Mouse (Mus musculus) lung, postnatal 0 days (tissue): ENCODE data around the gene Dclk2. TPM values are rescaled to one million over a fixed set of nuclear protein-coding genes. Genes with fewer than 3 reads are reported as not detected.

Experiments used
- ATAC-seq: fragments of 200-750 bp; cut with Nextera tagmentation; 2 replicates; pipeline ENCODE4 v1.8.0; 2017; ENCODE audit warnings: moderate library complexity
- DNase-seq: peaks from one replicate; pipeline ENCODE4 v3.0.0-alpha.2; 2016; ENCODE audit warnings: low spot score
- H3K27ac ChIP-seq: fragments of 300-500 bp; sonication (generic); 2 replicates; pipeline ENCODE4 v1.5.1; 2014; ENCODE audit warnings: antibody characterized with exemption, mild to moderate bottlenecking, low read length, mixed read lengths
- H3K27me3 ChIP-seq: fragments of 300-500 bp; sonication (generic); replicated peaks from 2 replicates; pipeline ENCODE4 v1.6.1; 2014; ENCODE audit warnings: low read length, mixed read lengths; ENCODE audit not compliant: insufficient read depth
- H3K36me3 ChIP-seq: fragments of 300-500 bp; sonication (generic); 2 replicates; pipeline ENCODE4 v1.6.1; 2014; ENCODE audit warnings: low read length, mixed read lengths; ENCODE audit not compliant: insufficient read depth
- H3K4me1 ChIP-seq: fragments of 300-500 bp; sonication (generic); 2 replicates; pipeline ENCODE4 v1.6.1; 2014; ENCODE audit warnings: antibody characterized with exemption, low read depth, low read length, mixed read lengths; ENCODE audit not compliant: insufficient read depth
- H3K4me2 ChIP-seq: fragments of 300-500 bp; sonication (generic); replicated peaks from 2 replicates; pipeline ENCODE4 v1.6.1; 2014; ENCODE audit warnings: low read depth, mild to moderate bottlenecking, low read length, moderate library complexity, mixed read lengths
- H3K4me3 ChIP-seq: fragments of 300-500 bp; sonication (generic); 2 replicates; pipeline ENCODE4 v1.5.1; 2014; ENCODE audit warnings: low read depth, low read length
- H3K9ac ChIP-seq: fragments of 300-500 bp; sonication (generic); replicated peaks from 2 replicates; pipeline ENCODE4 v1.6.1; 2014; ENCODE audit warnings: low read depth, mild to moderate bottlenecking
- H3K9me3 ChIP-seq: fragments of 300-500 bp; sonication (generic); 2 replicates; pipeline ENCODE4 v1.6.1; 2016; ENCODE audit warnings: low read length, mixed read lengths
- CTCF ChIP-seq: IDR thresholded peaks from 2 replicates; pipeline ENCODE4 v1.5.1; 2016; ENCODE audit warnings: antibody characterized with exemption, mild to moderate bottlenecking
- EP300 ChIP-seq: IDR thresholded peaks from 2 replicates; pipeline ENCODE4 v1.6.1; 2016; ENCODE audit warnings: antibody characterized with exemption, mild to moderate bottlenecking, control low read depth
- WGBS: fragments of 180-500 bp; shearing (Covaris S2); extraction: QIAGEN DNeasy Blood & Tissue Kit; methylation state at CpG from one replicate; pipeline ENCODE4 v1.1.7; 2014; 5-methylcytosine and 5-hydroxymethylcytosine counted together
- polyA plus RNA-seq: library from polyadenylated mRNA; unstranded; fragments of >200 nt; fragmentation: Nextera tagmentation; extraction: Ambion mirVana; gene quantifications from 2 replicates; pipeline ENCODE4 v1.2.1, GENCODE M21; 2015

The Dclk2 gene
- 1.6 and 2.1 TPM in 2 replicates for polyA plus RNA-seq

GRCm38 (mm10) chr3:86920343-86921083 lies at the start of gene Dclk2:
Gene Dclk2 (minus strand): TSS chr3:86920852.
- Histone ChIP-seq H3K4me3 (peak within 1 kb of the TSS; percentile 73), H3K9me3 (no peaks in the 10 kb centered on the region), H3K27me3 (no peaks in the 10 kb centered on the region), H3K9ac (peak within 1 kb of the TSS; percentile 44), H3K4me2 (peak within 1 kb of the TSS; percentile 97), H3K4me1 (no peaks in the 10 kb centered on the region), H3K36me3 (no peaks in the 10 kb centered on the region), H3K27ac (peak within 1 kb of the TSS; percentile 64; the same call in 1 of the 2 replicates)
- TF ChIP-seq EP300 (no peak), CTCF (no peak)
- peak; percentile 89 for ATAC-seq
- DNase-seq: peak; percentile 62
- WGBS: under 1% methylated on average over 49 of the region's 91 CpGs

GRCm38 (mm10) chr3:86962665-86963435 lies 42.2 kb upstream of the Dclk2 start:
- no peaks in the 10 kb centered on the region for H3K36me3 ChIP-seq
- H3K4me2 ChIP-seq: no peak overlapping the region
- no peaks in the 10 kb centered on the region for H3K9me3 ChIP-seq
- DNase-seq (no peak), ATAC-seq (no peak)
- TF ChIP-seq EP300 (no peak), CTCF (no peak)
- WGBS: 80% methylated on average over 17 of the region's 17 CpGs
- H3K4me1 ChIP-seq: no peaks in the 10 kb centered on the region
- H3K27ac ChIP-seq: no peak overlapping the region
- H3K27me3 ChIP-seq: no peaks in the 10 kb centered on the region
- H3K4me3 ChIP-seq: no peak overlapping the region
- H3K9ac ChIP-seq: no peak overlapping the region

GRCm38 (mm10) chr3:86961395-86961669 lies 40.7 kb upstream of the Dclk2 start:
- no peaks in the 10 kb centered on the region for H3K36me3 ChIP-seq
- WGBS: 96% methylated on average over 2 of the region's 2 CpGs
- no peak for DNase-seq
- no peak overlapping the region for H3K27ac ChIP-seq
- no peak overlapping the region for H3K9ac ChIP-seq
- ATAC-seq: no peak
- H3K4me3 ChIP-seq: no peak overlapping the region
- no peaks in the 10 kb centered on the region for H3K27me3 ChIP-seq
- TF ChIP-seq EP300 (no peak), CTCF (no peak)
- no peak overlapping the region for H3K4me2 ChIP-seq
- no peaks in the 10 kb centered on the region for H3K4me1 ChIP-seq
- no peaks in the 10 kb centered on the region for H3K9me3 ChIP-seq

GRCm38 (mm10) chr3:86960656-86961394 lies 40.2 kb upstream of the Dclk2 start:
- H3K4me2 ChIP-seq: no peak overlapping the region
- no peaks in the 10 kb centered on the region for H3K36me3 ChIP-seq
- no peaks in the 10 kb centered on the region for H3K9me3 ChIP-seq
- TF ChIP-seq EP300 (no peak), CTCF (no peak)
- DNase-seq (no peak), ATAC-seq (no peak)
- no peak overlapping the region for H3K27ac ChIP-seq
- no peak overlapping the region for H3K4me3 ChIP-seq
- H3K9ac ChIP-seq: no peak overlapping the region
- H3K4me1 ChIP-seq: no peaks in the 10 kb centered on the region
- 77% methylated on average over 17 of the region's 17 CpGs for WGBS
- H3K27me3 ChIP-seq: no peaks in the 10 kb centered on the region

DNA sequence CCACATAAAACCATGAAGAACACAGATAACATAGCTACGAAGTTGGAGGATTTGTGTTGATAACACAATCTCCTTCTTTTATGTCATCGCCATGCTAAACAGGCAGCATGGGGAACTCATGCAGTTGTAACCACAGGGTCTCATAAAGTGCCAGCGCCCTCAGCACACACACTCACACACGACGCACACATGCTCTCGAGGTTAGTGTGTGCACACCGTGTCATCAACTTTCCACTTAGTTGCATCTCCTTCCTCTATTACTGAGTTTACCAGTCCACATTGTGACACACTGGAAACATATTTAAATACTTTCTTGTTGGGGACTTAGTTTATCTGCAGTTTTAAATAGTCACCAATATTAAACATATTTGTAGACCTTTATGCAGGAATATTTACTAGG lies 38.4 kb upstream of the Dclk2 start:
- ATAC-seq (no peak), DNase-seq (no peak)
- Histone ChIP-seq H3K27ac (no peak overlapping the region), H3K36me3 (no peaks in the 10 kb centered on the region), H3K9me3 (no peaks in the 10 kb centered on the region), H3K4me1 (no peaks in the 10 kb centered on the region), H3K4me2 (no peak overlapping the region), H3K9ac (no peak overlapping the region), H3K27me3 (no peaks in the 10 kb centered on the region), H3K4me3 (no peak overlapping the region)
- no peak for TF ChIP-seq EP300
- TF ChIP-seq CTCF: no peak
- WGBS: 75% methylated on average over 7 of the region's 7 CpGs

GRCm38 (mm10) chr3:86955376-86955775 lies 34.7 kb upstream of the Dclk2 start:
- Histone ChIP-seq H3K36me3 (no peaks in the 10 kb centered on the region), H3K4me3 (no peak overlapping the region), H3K9ac (no peak overlapping the region), H3K27me3 (no peaks in the 10 kb centered on the region), H3K4me2 (no peak overlapping the region), H3K27ac (no peak overlapping the region), H3K9me3 (no peaks in the 10 kb centered on the region), H3K4me1 (no peaks in the 10 kb centered on the region)
- no peak for TF ChIP-seq EP300
- TF ChIP-seq CTCF: no peak
- ATAC-seq (no peak), DNase-seq (no peak)
- WGBS: 19% methylated on average over 4 of the region's 4 CpGs
